Mouse (Mus musculus) heart, postnatal 14 days (tissue): Measurements from ENCODE around the gene Ralgapa1. TPM values are rescaled to one million over a fixed set of nuclear protein-coding genes. Genes with fewer than 3 reads are reported as not detected.
"Not testable (repeated sequence)": the region's sequence is repeated elsewhere in the genome, so short reads cannot be mapped to it uniquely, and the experiment has no call there.

Experiments
- DNase-seq, 2 experiments: peaks; one replicate each; pipeline ENCODE4 v3.0.0; 2021 to 2022
- intact Hi-C: fragments of 180-260 bp; cut with DNase I; formaldehyde crosslinking; loops from one replicate; pipeline ENCODE4 v1.15.1; 2025
- total RNA-seq, 2 experiments: library from RNA; stranded (reverse); gene quantifications; 2 replicates each; pipeline ENCODE4 v1.2.3; 2021

Gene Ralgapa1
- total RNA-seq, 2 experiments from 2014 or later = 59.2 to 59.5 TPM

DNA sequence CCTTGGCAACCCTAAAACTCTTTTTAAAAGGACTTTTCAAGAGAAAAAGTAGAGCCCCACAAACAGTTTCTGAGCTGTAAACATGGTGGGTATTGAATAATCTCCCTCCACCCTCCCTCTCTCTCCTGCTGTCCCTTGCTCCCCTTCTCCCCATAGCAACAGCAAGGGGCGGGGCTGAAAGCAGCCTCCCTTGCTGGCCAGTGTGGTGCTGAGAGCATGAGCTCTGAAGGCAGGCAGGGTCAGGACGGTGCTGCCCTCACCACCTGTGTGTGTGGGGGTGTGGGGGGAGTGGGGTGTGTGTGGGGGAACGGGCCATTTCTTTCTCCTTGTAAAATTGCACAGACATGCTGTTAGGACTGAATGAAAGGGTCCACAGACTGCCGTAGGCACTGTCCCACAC is 213.1 kb downstream of the Ralgapa1 start:
- DNase-seq = no peak
- intact Hi-C loops = no loop called here

GRCm38 (mm10) chr12:55604411-55604810 is 216.6 kb downstream of the Ralgapa1 start:
- intact Hi-C loops = no loop called here
- DNase-seq = no peak

- no peak for DNase-seq
- intact Hi-C loops = no loop called here
Measured at GRCm38 (mm10) chr12:55600503-55600994, 220.4 kb downstream of the Ralgapa1 start.

- DNase-seq = peak; percentile 75 to 85
- intact Hi-C loops = no loop called here
Measured at GRCm38 (mm10) chr12:55599639-55600502, 221.1 kb downstream of the Ralgapa1 start.

- intact Hi-C loops = no loop called here
- DNase-seq = peak; percentile 2 to 4
Measured at GRCm38 (mm10) chr12:55598887-55599561, 221.9 kb downstream of the Ralgapa1 start, which contains the start of gene Insm2. TSS of gene Insm2 (plus strand) at chr12:55599427.

DNA sequence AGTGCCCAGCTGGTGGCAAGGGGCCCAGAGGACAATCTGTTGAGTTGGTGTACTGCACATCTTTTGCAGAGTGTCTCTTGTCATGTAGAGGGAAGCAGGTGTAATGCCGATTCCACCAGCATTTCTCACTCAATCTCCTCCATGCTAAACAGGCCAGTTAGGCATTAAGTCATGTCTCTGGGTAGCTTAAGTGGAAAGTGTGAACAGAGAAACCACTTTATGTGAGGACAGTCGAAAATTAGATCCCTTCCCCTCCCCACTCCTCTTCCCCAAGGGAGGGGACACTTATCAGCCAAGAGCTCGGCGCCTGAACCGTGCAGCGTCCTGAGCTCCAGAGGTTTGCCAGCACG is 222.5 kb downstream of the Ralgapa1 start:
- DNase-seq = no peak
- intact Hi-C loops = no loop called here

GRCm38 (mm10) chr12:55586936-55587335 is 234.0 kb downstream of the Ralgapa1 start:
- DNase-seq, intact Hi-C loops: not testable (repeated sequence)

- no peak for DNase-seq
- intact Hi-C loops = no loop called here
Measured at GRCm38 (mm10) chr12:55573794-55574193, 247.2 kb downstream of the Ralgapa1 start.

DNA sequence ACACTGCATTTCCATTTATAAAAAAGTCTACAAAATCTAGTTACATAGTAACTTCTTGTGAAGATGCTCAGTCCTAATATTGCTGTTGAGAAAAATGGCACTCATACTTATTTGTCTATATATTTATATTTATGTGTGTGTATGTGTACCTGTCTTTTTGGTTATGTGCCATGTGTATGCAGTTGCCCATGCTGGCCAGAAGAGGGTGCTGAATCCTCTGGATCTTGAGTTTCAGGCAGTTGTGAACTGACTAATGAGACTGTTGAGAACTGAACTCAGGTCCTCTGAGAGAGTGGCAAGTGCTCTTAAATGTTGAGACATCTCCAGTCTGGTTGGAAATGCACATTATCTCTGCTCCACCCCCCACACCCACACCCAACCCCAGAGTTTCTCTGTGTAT is 247.9 kb downstream of the Ralgapa1 start:
- DNase-seq = no peak
- intact Hi-C loops = no loop called here

DNA sequence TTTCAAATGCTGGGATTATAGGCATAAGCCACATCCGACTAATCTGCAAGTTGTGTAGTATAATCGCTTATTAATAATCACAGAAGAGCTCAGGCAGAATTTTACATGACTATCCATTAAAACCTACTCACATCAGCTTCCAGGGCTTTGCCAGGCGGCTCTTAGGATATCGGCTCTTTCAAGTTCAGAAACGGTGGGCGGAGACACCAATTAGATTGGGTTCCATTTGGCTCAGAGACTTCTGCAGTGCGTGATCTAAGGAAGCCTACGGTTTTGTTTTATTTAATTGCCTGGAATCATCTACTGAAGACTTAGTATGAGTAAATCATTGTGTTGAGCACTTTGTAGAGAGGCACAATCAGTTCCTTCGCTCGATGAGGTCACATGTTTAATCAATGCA is 249.3 kb downstream of the Ralgapa1 start:
- DNase-seq = no peak
- intact Hi-C loops = no loop called here

DNA sequence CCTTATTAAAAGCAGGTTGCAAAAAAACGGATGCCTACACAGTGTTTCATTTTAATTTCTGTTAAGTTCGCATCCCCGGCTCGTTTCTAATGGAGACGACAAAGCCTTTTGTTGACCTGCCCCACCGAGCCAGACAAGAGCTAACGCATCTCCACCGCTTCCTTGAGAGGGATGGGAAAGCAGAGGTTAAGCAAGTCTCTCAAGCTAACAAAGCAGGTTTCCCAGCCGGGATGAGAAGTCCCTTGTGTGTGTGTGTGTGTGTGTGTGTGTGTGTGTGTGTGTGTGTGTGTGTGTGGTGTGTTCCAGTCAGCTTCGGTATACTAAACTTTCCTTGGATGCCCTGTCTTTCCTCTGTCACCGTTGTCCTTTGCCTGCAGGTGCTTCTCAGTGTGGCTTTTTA is 249.8 kb downstream of the Ralgapa1 start:
- DNase-seq = no peak
- intact Hi-C loops = no loop called here

DNA sequence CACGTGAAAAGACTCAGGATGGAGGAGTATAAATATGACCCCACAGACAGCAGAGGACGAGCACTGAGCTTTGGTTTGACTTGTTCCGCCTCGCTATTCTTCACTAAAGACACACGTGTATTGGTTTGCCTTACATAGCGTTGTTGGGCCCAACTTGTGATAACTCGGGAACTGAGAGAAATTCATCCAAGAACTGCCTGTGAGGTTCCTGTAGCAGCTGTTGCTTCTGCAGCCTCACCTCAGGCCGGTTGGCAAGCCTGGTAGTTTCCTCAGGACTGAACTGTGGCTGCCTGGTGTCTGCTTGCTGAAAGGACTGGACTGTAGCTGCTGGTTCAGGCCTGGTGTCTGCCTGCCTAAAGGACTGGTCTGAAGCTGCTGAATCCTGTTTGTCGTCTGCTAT is 250.3 kb downstream of the Ralgapa1 start:
- intact Hi-C loops = no loop called here
- no peak for DNase-seq

DNA sequence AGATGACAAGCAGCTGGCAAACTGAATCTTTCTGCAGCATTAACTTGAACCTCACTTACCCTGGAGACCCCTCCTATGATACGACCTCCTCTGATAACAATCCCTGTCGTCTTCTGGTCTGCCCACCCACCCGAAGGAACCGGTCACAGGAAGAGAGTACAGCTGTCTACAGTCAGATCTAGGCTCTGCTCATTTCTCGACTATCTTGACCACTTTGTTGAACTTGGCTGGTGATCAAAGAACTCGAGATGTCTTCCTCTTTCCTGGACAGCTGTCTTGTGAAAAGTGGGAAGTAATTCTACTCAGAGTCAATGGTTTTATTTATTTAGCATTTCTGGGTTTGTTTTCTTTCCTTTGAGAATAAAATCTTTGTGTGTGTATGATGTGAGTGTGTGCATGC is 251.3 kb downstream of the Ralgapa1 start:
- intact Hi-C loops = no loop called here
- no peak for DNase-seq

- intact Hi-C loops = no loop called here
- no peak for DNase-seq
Measured at GRCm38 (mm10) chr12:55568466-55568865, 252.5 kb downstream of the Ralgapa1 start.

GRCm38 (mm10) chr12:55566837-55567236 is 254.1 kb downstream of the Ralgapa1 start:
- no peak for DNase-seq
- intact Hi-C loops = no loop called here

- intact Hi-C loops = no loop called here
- no peak for DNase-seq
Measured at GRCm38 (mm10) chr12:55565867-55566266, 255.1 kb downstream of the Ralgapa1 start.

GRCm38 (mm10) chr12:55565206-55565605 is 255.8 kb downstream of the Ralgapa1 start, which contains the start of gene Aldoart2:
TSS of gene Aldoart2 (plus strand) at chr12:55565239.
- intact Hi-C loops = no loop called here
- DNase-seq = no peak

DNA sequence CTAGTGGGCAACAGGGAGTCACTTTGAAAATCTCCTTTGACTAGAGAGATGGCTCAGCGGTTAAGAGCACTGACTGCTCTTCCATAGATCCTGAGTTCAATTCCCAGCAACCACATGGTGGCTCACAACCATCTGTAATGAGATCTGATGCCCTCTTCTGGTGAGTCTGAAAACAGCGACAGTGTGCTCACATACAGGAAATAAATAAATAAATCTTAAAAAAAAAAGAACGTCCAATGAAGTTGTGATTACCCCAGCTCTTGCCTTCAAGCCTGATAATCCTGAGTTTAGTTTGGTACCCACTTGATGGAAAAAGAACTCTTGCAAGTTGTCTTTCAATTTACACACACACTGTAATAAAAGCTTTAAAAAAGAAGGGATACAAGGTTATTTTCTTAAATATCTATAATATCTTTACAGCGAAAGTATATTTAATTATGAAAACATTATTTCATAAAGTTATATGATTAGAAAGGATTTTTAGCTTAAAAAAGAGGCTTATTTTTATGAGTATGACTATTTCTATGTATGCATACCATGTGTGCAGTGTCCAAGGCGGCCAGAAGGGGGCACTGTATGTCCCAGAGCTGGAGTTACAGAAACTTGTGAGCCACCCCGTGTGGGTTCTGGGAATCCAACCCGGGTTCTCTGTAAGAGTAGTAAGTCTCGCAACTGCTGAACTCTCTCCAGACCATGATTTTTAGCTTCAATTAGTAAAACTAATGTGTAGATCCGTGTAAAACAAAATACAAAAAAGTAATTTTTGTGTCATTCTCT is 256.6 kb downstream of the Ralgapa1 start:
- no peak for DNase-seq
- intact Hi-C loops = no loop called here

DNA sequence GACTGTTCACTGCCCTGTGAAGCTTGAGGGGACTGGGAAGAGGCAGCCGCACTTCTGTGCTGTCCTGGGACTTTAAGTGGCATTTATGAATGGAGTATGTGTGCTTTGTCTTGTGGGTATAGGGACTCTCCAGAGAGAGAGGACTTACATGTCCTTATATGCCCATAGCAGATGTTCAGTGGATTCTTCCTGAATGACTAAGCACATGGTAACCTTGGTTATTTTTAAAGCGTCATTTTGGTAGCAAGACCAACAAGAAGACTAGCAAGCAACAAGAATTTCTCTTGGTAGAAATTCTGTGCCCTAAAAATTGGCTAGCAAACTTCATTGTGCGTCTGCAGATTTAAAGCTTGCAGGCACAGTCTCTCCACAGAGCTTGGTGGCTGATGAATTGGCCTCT is 257.2 kb downstream of the Ralgapa1 start:
- no peak for DNase-seq
- intact Hi-C loops = no loop called here

GRCm38 (mm10) chr12:55560025-55560690 is 260.8 kb downstream of the Ralgapa1 start:
- DNase-seq = peak in 1 of 2 experiments; percentile 7

More at GRCm38 (mm10) chr12:55560025-55560690, 260.8 kb downstream of the Ralgapa1 start:
- intact Hi-C loops = no loop called here
